Mouse (Mus musculus): ENCODE results near the gene Tecta. TPM values are rescaled to one million over a fixed set of nuclear protein-coding genes. Genes with fewer than 3 reads are reported as not detected.

Tecta gene
- 0.33 and 0.35 TPM in 2 replicates for polyA plus RNA-seq (2014; fragmentation: Nextera tagmentation; extraction: Ambion mirVana)

- no peaks in the 10 kb centered on the region for H3K36me3 ChIP-seq (ENCODE audit: control insufficient read depth, insufficient read depth, low read length)
- H3K27ac ChIP-seq (ENCODE audit: low read depth, low read length): no peak within 1 kb of the TSS
- H3K9ac ChIP-seq (replicated peaks; ENCODE audit: low read depth, low read length): no peak within 1 kb of the TSS
- no peak for ATAC-seq (ENCODE audit: low read depth)
- WGBS: 70% methylated on average over 6 of the region's 6 CpGs
- H3K9me3 ChIP-seq (ENCODE audit: control insufficient read depth, low read length): no peaks in the 10 kb centered on the region
- no peak within 1 kb of the TSS for H3K4me2 ChIP-seq (ENCODE audit: low read depth, low read length)
- no peaks in the 10 kb centered on the region for H3K27me3 ChIP-seq (ENCODE audit: control insufficient read depth, insufficient read depth, low read length)
- no peaks in the 10 kb centered on the region for H3K4me1 ChIP-seq (ENCODE audit: control insufficient read depth, insufficient read depth, low read length)
- H3K4me3 ChIP-seq (ENCODE audit: low read depth, low read length): no peak within 1 kb of the TSS
Measured at GRCm38 (mm10) chr9:42399829-42400228, at the start of gene Tecta. Gene Tecta, minus strand, starts transcription at chr9:42399929.

- no peak overlapping the region for H3K27ac ChIP-seq (ENCODE audit: low read depth, low read length)
- no peak overlapping the region for H3K4me3 ChIP-seq (ENCODE audit: low read depth, low read length)
- H3K4me2 ChIP-seq (ENCODE audit: low read depth, low read length): no peak overlapping the region
- H3K36me3 ChIP-seq (ENCODE audit: control insufficient read depth, insufficient read depth, low read length): peaks cover 20% of the 10 kb centered on the region; the same call in 1 of the 2 replicates
- no peaks in the 10 kb centered on the region for H3K9me3 ChIP-seq (ENCODE audit: control insufficient read depth, low read length)
- H3K4me1 ChIP-seq (ENCODE audit: control insufficient read depth, insufficient read depth, low read length): 0 out of 2 replicates have a peak, but pooled peaks cover 9% of the 10 kb centered on the region
- no peak for ATAC-seq (ENCODE audit: low read depth)
- no peak overlapping the region for H3K9ac ChIP-seq (replicated peaks; ENCODE audit: low read depth, low read length)
- 94% methylated on average over 6 of the region's 6 CpGs for WGBS
- H3K27me3 ChIP-seq (ENCODE audit: control insufficient read depth, insufficient read depth, low read length): no peaks in the 10 kb centered on the region
Measured at GRCm38 (mm10) chr9:42449043-42449442, 49.3 kb upstream of the Tecta start.

- Histone ChIP-seq H3K9me3 (ENCODE audit: control insufficient read depth, low read length) (no peaks in the 10 kb centered on the region), H3K27me3 (ENCODE audit: control insufficient read depth, insufficient read depth, low read length) (no peaks in the 10 kb centered on the region), H3K9ac (replicated peaks; ENCODE audit: low read depth, low read length) (no peak overlapping the region), H3K4me1 (ENCODE audit: control insufficient read depth, insufficient read depth, low read length) (0 out of 2 replicates have a peak, but pooled peaks cover 3% of the 10 kb centered on the region), H3K27ac (ENCODE audit: low read depth, low read length) (no peak overlapping the region), H3K4me2 (ENCODE audit: low read depth, low read length) (no peak overlapping the region), H3K4me3 (ENCODE audit: low read depth, low read length) (no peak overlapping the region), H3K36me3 (ENCODE audit: control insufficient read depth, insufficient read depth, low read length) (peaks cover 23% of the 10 kb centered on the region)
- no peak for ATAC-seq (ENCODE audit: low read depth)
- WGBS: 93% methylated on average over 8 of the region's 8 CpGs
Measured at GRCm38 (mm10) chr9:42442100-42442499, 42.4 kb upstream of the Tecta start.

- Histone ChIP-seq H3K27ac (ENCODE audit: low read depth, low read length) (no peak overlapping the region), H3K36me3 (ENCODE audit: control insufficient read depth, insufficient read depth, low read length) (peaks cover 31% of the 10 kb centered on the region), H3K9ac (replicated peaks; ENCODE audit: low read depth, low read length) (no peak overlapping the region), H3K4me2 (ENCODE audit: low read depth, low read length) (no peak overlapping the region), H3K4me3 (ENCODE audit: low read depth, low read length) (no peak overlapping the region), H3K4me1 (ENCODE audit: control insufficient read depth, insufficient read depth, low read length) (0 out of 2 replicates have a peak, but pooled peaks cover 3% of the 10 kb centered on the region), H3K27me3 (ENCODE audit: control insufficient read depth, insufficient read depth, low read length) (no peaks in the 10 kb centered on the region), H3K9me3 (ENCODE audit: control insufficient read depth, low read length) (no peaks in the 10 kb centered on the region)
- no peak for ATAC-seq (ENCODE audit: low read depth)
- 100% methylated on average over 2 of the region's 2 CpGs for WGBS
Measured at GRCm38 (mm10) chr9:42441234-42441633, 41.5 kb upstream of the Tecta start.

- Histone ChIP-seq H3K36me3 (ENCODE audit: control insufficient read depth, insufficient read depth, low read length) (peaks cover 28% of the 10 kb centered on the region), H3K9me3 (ENCODE audit: control insufficient read depth, low read length) (no peaks in the 10 kb centered on the region), H3K4me3 (ENCODE audit: low read depth, low read length) (no peak overlapping the region), H3K4me2 (ENCODE audit: low read depth, low read length) (no peak overlapping the region), H3K27me3 (ENCODE audit: control insufficient read depth, insufficient read depth, low read length) (no peaks in the 10 kb centered on the region), H3K9ac (replicated peaks; ENCODE audit: low read depth, low read length) (no peak overlapping the region), H3K4me1 (ENCODE audit: control insufficient read depth, insufficient read depth, low read length) (0 out of 2 replicates have a peak, but pooled peaks cover 3% of the 10 kb centered on the region), H3K27ac (ENCODE audit: low read depth, low read length) (no peak overlapping the region)
- 40% methylated on average over 4 of the region's 4 CpGs for WGBS
- no peak for ATAC-seq (ENCODE audit: low read depth)
Measured at GRCm38 (mm10) chr9:42439446-42439845, 39.7 kb upstream of the Tecta start.

- Histone ChIP-seq H3K36me3 (ENCODE audit: control insufficient read depth, insufficient read depth, low read length) (peaks cover 21% of the 10 kb centered on the region), H3K27me3 (ENCODE audit: control insufficient read depth, insufficient read depth, low read length) (no peaks in the 10 kb centered on the region), H3K27ac (ENCODE audit: low read depth, low read length) (no peak overlapping the region), H3K4me2 (ENCODE audit: low read depth, low read length) (no peak overlapping the region), H3K9me3 (ENCODE audit: control insufficient read depth, low read length) (no peaks in the 10 kb centered on the region), H3K4me1 (ENCODE audit: control insufficient read depth, insufficient read depth, low read length) (no peaks in the 10 kb centered on the region), H3K4me3 (ENCODE audit: low read depth, low read length) (no peak overlapping the region), H3K9ac (replicated peaks; ENCODE audit: low read depth, low read length) (no peak overlapping the region)
- ATAC-seq (ENCODE audit: low read depth): no peak
- 96% methylated on average over 2 of the region's 2 CpGs for WGBS
Measured at GRCm38 (mm10) chr9:42432155-42432554, 32.4 kb upstream of the Tecta start.

- Histone ChIP-seq H3K27me3 (ENCODE audit: control insufficient read depth, insufficient read depth, low read length) (no peaks in the 10 kb centered on the region), H3K4me1 (ENCODE audit: control insufficient read depth, insufficient read depth, low read length) (no peaks in the 10 kb centered on the region), H3K36me3 (ENCODE audit: control insufficient read depth, insufficient read depth, low read length) (peaks cover 16% of the 10 kb centered on the region), H3K9me3 (ENCODE audit: control insufficient read depth, low read length) (no peaks in the 10 kb centered on the region), H3K4me3 (ENCODE audit: low read depth, low read length) (no peak overlapping the region), H3K9ac (replicated peaks; ENCODE audit: low read depth, low read length) (no peak overlapping the region), H3K4me2 (ENCODE audit: low read depth, low read length) (no peak overlapping the region), H3K27ac (ENCODE audit: low read depth, low read length) (no peak overlapping the region)
- ATAC-seq (ENCODE audit: low read depth): no peak
- WGBS: 89% methylated on average over 2 of the region's 2 CpGs
Measured at GRCm38 (mm10) chr9:42431606-42432005, 31.9 kb upstream of the Tecta start.

- Histone ChIP-seq H3K27ac (ENCODE audit: low read depth, low read length) (no peak overlapping the region), H3K4me3 (ENCODE audit: low read depth, low read length) (no peak overlapping the region), H3K27me3 (ENCODE audit: control insufficient read depth, insufficient read depth, low read length) (no peaks in the 10 kb centered on the region), H3K36me3 (ENCODE audit: control insufficient read depth, insufficient read depth, low read length) (peaks cover 12% of the 10 kb centered on the region), H3K9ac (replicated peaks; ENCODE audit: low read depth, low read length) (no peak overlapping the region), H3K4me1 (ENCODE audit: control insufficient read depth, insufficient read depth, low read length) (no peaks in the 10 kb centered on the region), H3K4me2 (ENCODE audit: low read depth, low read length) (no peak overlapping the region), H3K9me3 (ENCODE audit: control insufficient read depth, low read length) (no peaks in the 10 kb centered on the region)
- no peak for ATAC-seq (ENCODE audit: low read depth)
- 77% methylated on average over 12 of the region's 12 CpGs for WGBS
Measured at GRCm38 (mm10) chr9:42428060-42428924, 28.6 kb upstream of the Tecta start.

- WGBS: 56% methylated on average over 10 of the region's 10 CpGs
- Histone ChIP-seq H3K27ac (ENCODE audit: low read depth, low read length) (no peak overlapping the region), H3K4me3 (ENCODE audit: low read depth, low read length) (no peak overlapping the region), H3K4me2 (ENCODE audit: low read depth, low read length) (no peak overlapping the region), H3K36me3 (ENCODE audit: control insufficient read depth, insufficient read depth, low read length) (peaks cover 12% of the 10 kb centered on the region), H3K9ac (replicated peaks; ENCODE audit: low read depth, low read length) (no peak overlapping the region), H3K9me3 (ENCODE audit: control insufficient read depth, low read length) (no peaks in the 10 kb centered on the region), H3K27me3 (ENCODE audit: control insufficient read depth, insufficient read depth, low read length) (no peaks in the 10 kb centered on the region), H3K4me1 (ENCODE audit: control insufficient read depth, insufficient read depth, low read length) (no peaks in the 10 kb centered on the region)
- ATAC-seq (ENCODE audit: low read depth): no peak
Measured at GRCm38 (mm10) chr9:42426661-42427358, 27.1 kb upstream of the Tecta start.

Data from neural tube, embryonic 14.5 days (tissue).